Mouse (Mus musculus) spleen, adult 2 months (tissue): Measurements from ENCODE around the gene 1700013G24Rik.

Experiments used
- CTCF ChIP-seq: fragments of 200-500 bp; IDR thresholded peaks from 2 replicates; pipeline ENCODE4 v1.5.1; 2011; ENCODE audit warnings: mild to moderate bottlenecking, inconsistent platforms; ENCODE audit not compliant: insufficient read depth, insufficient read length, insufficient replicate concordance; ENCODE audit errors: extremely low read depth
- POLR2A ChIP-seq: fragments of 200-500 bp; IDR thresholded peaks from 2 replicates; pipeline ENCODE4 v1.6.1; 2011; ENCODE audit warnings: low read depth, low read length, inconsistent platforms

GRCm38 (mm10) chr4:137473701-137474388 is 20.8 kb downstream of the 1700013G24Rik start:
- TF ChIP-seq CTCF (no peak), POLR2A (no peak)
